Mouse (Mus musculus) embryonic stem cell, embryonic (primary cell): ENCODE results near the gene Abhd17b.
"Not testable (repeated sequence)": the region's sequence is repeated elsewhere in the genome, so short reads cannot be mapped to it uniquely, and the experiment has no call there.

Experiments
- CTCF ChIA-PET, 4 experiments: fragments of 300-600 bp in 2 of 4; fragments of 350-600 bp in 2 of 4; sonication (Branson Sonifier 250); formaldehyde crosslinking; loops; one replicate each; lab custom pipeline; 2022; ENCODE audit warnings: inconsistent platforms in 2 of 4; lab: Charles Lee
- POLR2A ChIA-PET, 4 experiments: fragments of 300-600 bp in 2 of 4; fragments of 350-600 bp in 2 of 4; sonication (Branson Sonifier 250); formaldehyde crosslinking; loops; one replicate each; lab custom pipeline; 2022; ENCODE audit warnings: antibody characterized with exemption in 4 of 4, inconsistent platforms in 1 of 4; lab: Charles Lee

Gene Abhd17b

GRCm38 (mm10) chr19:21715005-21715442, 62.0 kb downstream of the Abhd17b start:
- ChIA-PET POLR2A (interaction anchor here in 3 of 4 experiments (0.6 to 3.0 kb wide), 7 partner anchors 32 to 588 kb away, joined by 3 to 14 read pairs (median 3); partner anchors contain the start of genes 1110059E24Rik (in 1 of the 3), Abhd17b (in 1 of the 3) and Cemip2 (in 1 of the 3)), CTCF (no interaction called here)

GRCm38 (mm10) chr19:21715515-21715914, 62.5 kb downstream of the Abhd17b start:
- POLR2A ChIA-PET = interaction anchor here in 3 of 4 experiments (0.6 to 3.0 kb wide), 6 partner anchors 32 to 588 kb away, joined by 3 to 14 read pairs (median 5); partner anchors contain the start of genes 1110059E24Rik (in 1 of the 3), Abhd17b (in 1 of the 3) and Cemip2 (in 1 of the 3)
- CTCF ChIA-PET = no interaction called here

- POLR2A ChIA-PET = interaction anchor here in 2 of 4 experiments (1.3 to 1.7 kb wide), 3 partner anchors 42 to 68 kb away, joined by 3 to 4 read pairs (median 3); partner anchors contain the start of gene Cemip2 (in 1 of the 2)
Observed at GRCm38 (mm10) chr19:21716456-21716855, 63.5 kb downstream of the Abhd17b start.

GRCm38 (mm10) chr19:21719206-21719605, 66.2 kb downstream of the Abhd17b start:
- ChIA-PET POLR2A (no interaction called here), CTCF (no interaction called here)

More at GRCm38 (mm10) chr19:21716456-21716855, 63.5 kb downstream of the Abhd17b start:
- CTCF ChIA-PET = no interaction called here

- POLR2A ChIA-PET = interaction anchor here in 2 of 4 experiments (0.6 to 1.4 kb wide), 2 partner anchors 24 to 497 kb away, joined by 3 to 4 read pairs; no protein-coding TSS in a partner anchor
Observed at GRCm38 (mm10) chr19:21720950-21721349, 68.0 kb downstream of the Abhd17b start.

GRCm38 (mm10) chr19:21723280-21723679, 70.3 kb downstream of the Abhd17b start:
- CTCF ChIA-PET = not testable (repeated sequence)
- POLR2A ChIA-PET = interaction anchor here in 1 of 4 experiments (1.5 to 1.6 kb wide), 2 partner anchors 9 to 14 kb away, joined by 4 read pairs; no protein-coding TSS in a partner anchor

More at GRCm38 (mm10) chr19:21720950-21721349, 68.0 kb downstream of the Abhd17b start:
- CTCF ChIA-PET = no interaction called here

- ChIA-PET CTCF (no interaction called here), POLR2A (interaction anchor here in 1 of 4 experiments (1.6 kb wide), 1 partner anchor 10 kb away, joined by 4 read pairs; no protein-coding TSS in a partner anchor)
Observed at GRCm38 (mm10) chr19:21723911-21724655, 71.1 kb downstream of the Abhd17b start.

- CTCF ChIA-PET = no interaction called here
Observed at GRCm38 (mm10) chr19:21725168-21725567, 72.2 kb downstream of the Abhd17b start.

GRCm38 (mm10) chr19:21727081-21727480, 74.1 kb downstream of the Abhd17b start:
- ChIA-PET CTCF (no interaction called here), POLR2A (no interaction called here)

More at GRCm38 (mm10) chr19:21725168-21725567, 72.2 kb downstream of the Abhd17b start:
- POLR2A ChIA-PET = no interaction called here

GRCm38 (mm10) chr19:21728342-21728741, 75.4 kb downstream of the Abhd17b start:
- ChIA-PET CTCF (interaction anchor here in 1 of 4 experiments (0.7 kb wide), 1 partner anchor 19 kb away, joined by 5 read pairs; no protein-coding TSS in a partner anchor), POLR2A (interaction anchor here in 1 of 4 experiments (0.6 kb wide), 1 partner anchor 33 kb away, joined by 3 read pairs; no protein-coding TSS in a partner anchor)

GRCm38 (mm10) chr19:21731887-21732286, 78.9 kb downstream of the Abhd17b start:
- POLR2A ChIA-PET = interaction anchor here in 1 of 4 experiments (0.8 to 1.0 kb wide), 2 partner anchors 57 to 91 kb away, joined by 3 read pairs; no protein-coding TSS in a partner anchor
- CTCF ChIA-PET = interaction anchor here in 1 of 4 experiments (1.1 kb wide), 1 partner anchor 16 kb away, joined by 3 read pairs; no protein-coding TSS in a partner anchor

- POLR2A ChIA-PET = interaction anchor here in 1 of 4 experiments (1.1 kb wide), 1 partner anchor 9 kb away, joined by 3 read pairs; no protein-coding TSS in a partner anchor
- CTCF ChIA-PET = interaction anchor here in 3 of 4 experiments (0.6 to 1.8 kb wide), 3 partner anchors 14 to 174 kb away, joined by 3 to 4 read pairs (median 3); partner anchors contain the start of gene Cemip2 (in 1 of the 3)
Observed at GRCm38 (mm10) chr19:21733176-21733575, 80.2 kb downstream of the Abhd17b start.

GRCm38 (mm10) chr19:21734112-21734511, 81.1 kb downstream of the Abhd17b start:
- POLR2A ChIA-PET = no interaction called here
- CTCF ChIA-PET = interaction anchor here in 1 of 4 experiments (1.8 kb wide), 1 partner anchor 44 kb away, joined by 4 read pairs; the partner anchor contains the start of gene Cemip2
